8 mouse cellular contexts compared by ENCODE assay signal in genomic region chr10:92556526-92557422, GRCm38 (mm10).
A peak's percentile ranks its signal among the peaks of the same experiment; 100 is the strongest.
DNase-seq lines count a peak whose midpoint lies in the region; ATAC-seq lines count a peak whose summit lies in the region.
"Had no signal": no experiment of that assay in that cellular context is flagged by ENCODE, and none has a peak within 500 bp of the region (broad histone marks: within the 10 kb centered on the region; RNA-seq: fewer than 3 reads in every experiment).

No protein-coding gene starts in this region.

- peak overlapping the region; percentile 41 for H3K4me2 ChIP-seq in midbrain, embryonic 14.5 days (ENCODE audit: low read length)

- ATAC-seq in midbrain, embryonic 14.5 days (ENCODE audit: low FRiP score, low TSS enrichment): peak; percentile 48; the same call in 1 of the 2 replicates

- no peak overlapping the region for H3K9ac ChIP-seq in midbrain, embryonic 14.5 days (replicated peaks; ENCODE audit: low read length)

- WGBS in hindbrain, embryonic 10.5 days: 13% methylated on average over 8 of the region's 8 CpGs
- 3% methylated on average over 8 of the region's 8 CpGs for WGBS in midbrain, embryonic 14.5 days

- H3K27me3 ChIP-seq in hindbrain, embryonic 10.5 days (ENCODE audit: insufficient read depth, poor library complexity, severe bottlenecking): no peaks in the 10 kb centered on the region
- H3K27me3 ChIP-seq in midbrain, embryonic 14.5 days (ENCODE audit: control insufficient read depth, insufficient read depth, low read length): no peaks in the 10 kb centered on the region

- peaks cover 28% of the 10 kb centered on the region for H3K4me1 ChIP-seq in hindbrain, embryonic 10.5 days (replicated peaks)
- H3K4me1 ChIP-seq in midbrain, embryonic 14.5 days (ENCODE audit: control insufficient read depth, insufficient read depth, low read length): peaks cover 19% of the 10 kb centered on the region

- peak; percentile 79 for DNase-seq in Muller cell, postnatal 12 days (ENCODE audit: inconsistent ontology term)
- peak; percentile 79 for DNase-seq in embryo, embryonic 10.5 days (ENCODE audit: low spot score)
- DNase-seq in hindbrain, embryonic 10.5 days (ENCODE audit: low spot score): peak; percentile 39
- peak; percentile 56 for DNase-seq in midbrain, embryonic 14.5 days
- DNase-seq in adipocyte (ENCODE audit: low spot score): no peak
- DNase-seq in urinary bladder, postnatal 10 days (ENCODE audit: low spot score): no peak
- DNase-seq in layer of hippocampus, adult 11-12 months (ENCODE audit: low spot score): no peak
- DNase-seq: liver had no signal

- H3K9me3 ChIP-seq in hindbrain, embryonic 10.5 days: no peaks in the 10 kb centered on the region
- no peaks in the 10 kb centered on the region for H3K9me3 ChIP-seq in midbrain, embryonic 14.5 days (ENCODE audit: control insufficient read depth, low read length)

- peak overlapping the region; percentile 11; the same call in 1 of the 2 replicates for H3K4me3 ChIP-seq in hindbrain, embryonic 10.5 days
- H3K4me3 ChIP-seq in midbrain, embryonic 14.5 days (replicated peaks; ENCODE audit: low read depth, low read length): no peak overlapping the region

- H3K36me3 ChIP-seq in hindbrain, embryonic 10.5 days: no peaks in the 10 kb centered on the region
- no peaks in the 10 kb centered on the region for H3K36me3 ChIP-seq in midbrain, embryonic 14.5 days (ENCODE audit: control insufficient read depth, insufficient read depth, low read length)

- peak overlapping the region; percentile 86 for H3K27ac ChIP-seq in hindbrain, embryonic 10.5 days
- H3K27ac ChIP-seq in midbrain, embryonic 14.5 days (replicated peaks; ENCODE audit: low read depth, low read length): peak overlapping the region; percentile 58

Comparison
In these comparisons a context has a peak if more than half of its experiments do, and no peak if none do; other contexts are left out.
1. DNase-seq: peak in Muller cell, postnatal 12 days (single experiment), embryo, embryonic 10.5 days (single experiment), hindbrain, embryonic 10.5 days (single experiment) and midbrain, embryonic 14.5 days (single experiment); none in adipocyte (single experiment), urinary bladder, postnatal 10 days (single experiment) and layer of hippocampus, adult 11-12 months (single experiment).